Mouse (Mus musculus) embryonic facial prominence, embryonic 13.5 days (tissue): ENCODE measurements around the gene Per3. TPM values are rescaled to one million over a fixed set of nuclear protein-coding genes. Genes with fewer than 3 reads are reported as not detected.

Experiments
- ATAC-seq: fragments of 200-750 bp; cut with Nextera tagmentation; 2 replicates; pipeline ENCODE4 v1.8.0; 2017; ENCODE audit warnings: low read depth; ENCODE audit not compliant: insufficient number of reproducible peaks, insufficient read depth, low FRiP score, low TSS enrichment
- H3K27ac ChIP-seq: fragments of 300-500 bp; sonication (generic); 2 replicates; pipeline ENCODE4 v1.5.1; 2015; ENCODE audit warnings: moderate library complexity, mild to moderate bottlenecking, inconsistent platforms
- H3K27me3 ChIP-seq: fragments of 300-500 bp; sonication (generic); 2 replicates; pipeline ENCODE4 v1.6.1; 2015; ENCODE audit warnings: mild to moderate bottlenecking, inconsistent platforms
- H3K36me3 ChIP-seq: fragments of 300-500 bp; sonication (generic); 2 replicates; pipeline ENCODE4 v1.6.1; 2015; ENCODE audit warnings: mild to moderate bottlenecking, inconsistent platforms
- H3K4me1 ChIP-seq: fragments of 300-500 bp; sonication (generic); 2 replicates; pipeline ENCODE4 v1.6.1; 2015; ENCODE audit warnings: inconsistent platforms
- H3K4me2 ChIP-seq: fragments of 300-500 bp; sonication (generic); 2 replicates; pipeline ENCODE4 v1.6.1; 2015; ENCODE audit warnings: moderate library complexity, mild to moderate bottlenecking, inconsistent platforms
- H3K4me3 ChIP-seq: fragments of 300-500 bp; sonication (generic); 2 replicates; pipeline ENCODE4 v1.5.1; 2015; ENCODE audit warnings: mild to moderate bottlenecking, inconsistent platforms
- H3K9ac ChIP-seq: fragments of 300-500 bp; sonication (generic); 2 replicates; pipeline ENCODE4 v1.6.1; 2015; ENCODE audit warnings: mild to moderate bottlenecking, inconsistent platforms
- H3K9me3 ChIP-seq: fragments of 300-500 bp; sonication (generic); 2 replicates; pipeline ENCODE4 v1.6.1; 2016; ENCODE audit warnings: inconsistent platforms
- WGBS: fragments of 180-500 bp; shearing (Covaris S2); methylation state at CpG from one replicate; pipeline ENCODE4 v1.1.7; 2015; ENCODE audit warnings: mixed read lengths; 5-methylcytosine and 5-hydroxymethylcytosine counted together
- polyA plus RNA-seq: library from polyadenylated mRNA; unstranded; fragments of >200 nt; fragmentation: Nextera tagmentation; extraction: Ambion mirVana; gene quantifications from 2 replicates; pipeline ENCODE4 v1.2.1, GENCODE M21; 2015

Per3 gene
- polyA plus RNA-seq, 1 experiment from 2014 or later: 7.9 TPM

DNA sequence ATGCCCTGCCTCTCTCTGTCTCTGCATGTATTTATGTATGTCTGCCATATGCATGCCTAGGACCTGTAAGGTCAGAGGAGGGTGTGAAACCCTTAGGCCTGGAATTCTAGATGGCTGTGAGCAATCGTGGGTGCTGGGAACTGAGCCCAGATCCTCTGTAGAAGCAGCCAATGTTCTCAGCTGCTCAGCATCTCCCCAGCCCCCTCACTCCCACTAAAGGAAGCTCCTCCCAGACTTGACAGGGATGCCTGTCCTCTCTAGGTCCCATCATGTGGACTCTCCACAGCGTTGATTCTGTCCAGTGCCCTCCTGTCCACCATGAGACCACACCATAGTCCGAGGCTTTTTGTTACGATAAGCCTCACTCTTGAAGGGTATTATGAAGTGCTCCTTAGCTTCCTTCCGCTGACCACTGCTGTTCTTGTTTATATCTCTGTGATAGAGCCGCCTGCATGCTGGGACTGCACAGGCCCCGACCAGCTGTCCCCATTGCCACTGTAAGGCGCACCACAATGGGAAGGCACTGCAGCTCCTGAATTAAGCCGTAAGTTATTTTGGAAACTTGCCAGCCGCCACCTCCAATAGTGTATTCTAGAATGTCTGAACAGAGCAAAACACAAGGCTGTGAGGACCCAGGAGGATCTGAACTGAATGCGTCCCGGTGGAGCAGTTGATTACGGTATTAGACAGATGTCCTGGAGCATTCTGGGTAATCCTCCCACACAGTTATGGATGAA lies 87.9 kb downstream of the Per3 start:
- no peak overlapping the region for H3K4me2 ChIP-seq
- WGBS: 69% methylated on average over 13 of the region's 13 CpGs

More for the DNA sequence above, 87.9 kb downstream of the Per3 start:
- Histone ChIP-seq H3K4me3 (no peak overlapping the region), H3K27ac (no peak overlapping the region), H3K9ac (no peak overlapping the region), H3K9me3 (no peaks in the 10 kb centered on the region), H3K4me1 (0 out of 2 replicates have a peak, but pooled peaks cover 8% of the 10 kb centered on the region), H3K36me3 (no peaks in the 10 kb centered on the region), H3K27me3 (no peaks in the 10 kb centered on the region)
- ATAC-seq: no peak

Other genes with a start within 250 kb of the Per3 start
- 23.1 and 25.8 TPM in 2 replicates for gene Errfi1, start 190.7 kb downstream of the Per3 start, polyA plus RNA-seq
- gene Park7, start 130.2 kb downstream of the Per3 start, polyA plus RNA-seq: 449 and 477 TPM in 2 replicates
- 0.39 and 0.51 TPM in 2 replicates for gene Tnfrsf9, start 130.1 kb downstream of the Per3 start, polyA plus RNA-seq
- gene Uts2, start 47.6 kb downstream of the Per3 start, polyA plus RNA-seq: not detected in 2 replicates
- 115 and 120 TPM in 2 replicates for gene Vamp3, start 13.3 kb upstream of the Per3 start, polyA plus RNA-seq
- gene Gm13090, start 44.9 kb upstream of the Per3 start, polyA plus RNA-seq: not detected in 2 replicates